Mouse (Mus musculus) megakaryocyte-erythroid progenitor cell, adult 5 weeks (primary cell): ENCODE measurements around the gene Acin1. TPM values are rescaled to one million over a fixed set of nuclear protein-coding genes. Genes with fewer than 3 reads are reported as not detected.

ENCODE experiments used
- polyA plus RNA-seq: library from polyadenylated mRNA; stranded (reverse); fragments of >175 nt; gene quantifications from 2 replicates; pipeline ENCODE4 v1.2.3, GENCODE M21; 2012

Gene Acin1
- 689 and 1,048 TPM in 2 replicates for polyA plus RNA-seq

GRCm38 (mm10) chr14:54686522-54687143, at the start of gene Acin1:
Gene Acin1, minus strand, starts transcription at chr14:54686931.

GRCm38 (mm10) chr14:54712074-54712473, 25.3 kb upstream of the Acin1 start, which contains the start of gene Cebpe:
Gene Cebpe, minus strand, starts transcription at chr14:54712174.

GRCm38 (mm10) chr14:54698733-54699132, 12.0 kb upstream of the Acin1 start, which contains the start of gene Gm29776:
Gene Gm29776, minus strand, starts transcription at chr14:54698833.

GRCm38 (mm10) chr14:54686063-54686521, 639 bp downstream of the Acin1 start, which contains the start of gene 1700123O20Rik:
Gene 1700123O20Rik, plus strand, starts transcription at chr14:54686216.

GRCm38 (mm10) chr14:54641305-54641969, 45.3 kb downstream of the Acin1 start, which contains the start of gene Cdh24:
Gene Cdh24, minus strand, starts transcription at chr14:54641364.

GRCm38 (mm10) chr14:54640946-54641304, 45.8 kb downstream of the Acin1 start, which contains the start of gene Gm17606:
Gene Gm17606, plus strand, starts transcription at chr14:54640952.

GRCm38 (mm10) chr14:54621133-54621532, 65.6 kb downstream of the Acin1 start, which contains the start of gene Psmb11:
Gene Psmb11, plus strand, starts transcription at chr14:54621433.

GRCm38 (mm10) chr14:54617897-54618365, 68.8 kb downstream of the Acin1 start, which contains the start of gene Psmb5:
Gene Psmb5, minus strand, starts transcription at chr14:54618022.

GRCm38 (mm10) chr14:54605752-54606321, 80.9 kb downstream of the Acin1 start, which contains the start of gene 4931414P19Rik:
Gene 4931414P19Rik, minus strand, starts transcription at chr14:54605993.

Other genes starting within 250 kb of the Acin1 start
- gene Lrp10, start 222.8 kb downstream of the Acin1 start, polyA plus RNA-seq = 296 and 301 TPM in 2 replicates
- gene Rem2, start 210.8 kb downstream of the Acin1 start, polyA plus RNA-seq = 3.4 and 4.2 TPM in 2 replicates
- gene Prmt5, start 169.4 kb downstream of the Acin1 start, polyA plus RNA-seq = 273 and 283 TPM in 2 replicates
- gene Haus4, start 132.3 kb downstream of the Acin1 start, polyA plus RNA-seq = 99.9 and 102 TPM in 2 replicates
- 1.2 and 1.8 TPM in 2 replicates for gene Ajuba, start 109.4 kb downstream of the Acin1 start, polyA plus RNA-seq
- 16.5 and 26.8 TPM in 2 replicates for gene 4931414P19Rik, start 80.9 kb downstream of the Acin1 start, polyA plus RNA-seq
- gene Psmb5, start 68.9 kb downstream of the Acin1 start, polyA plus RNA-seq = 171 and 175 TPM in 2 replicates
- 0.03 TPM in 1 of 2 replicates, not detected in the other for gene Psmb11, start 65.5 kb downstream of the Acin1 start, polyA plus RNA-seq
- gene Gm17606, start 46.0 kb downstream of the Acin1 start, polyA plus RNA-seq = not detected in 2 replicates
- 8.6 and 11.3 TPM in 2 replicates for gene Cdh24, start 45.6 kb downstream of the Acin1 start, polyA plus RNA-seq
- gene 1700123O20Rik, start 715 bp downstream of the Acin1 start, polyA plus RNA-seq = 97.6 and 115 TPM in 2 replicates
- gene Gm29776, start 11.9 kb upstream of the Acin1 start, polyA plus RNA-seq = 0.06 TPM in 1 of 2 replicates, not detected in the other
- gene Cebpe, start 25.2 kb upstream of the Acin1 start, polyA plus RNA-seq = 125 and 136 TPM in 2 replicates
- 4.6 and 7.5 TPM in 2 replicates for gene Slc7a8, start 95.0 kb upstream of the Acin1 start, polyA plus RNA-seq
- not detected in 2 replicates for gene Rnf212b, start 127.2 kb upstream of the Acin1 start, polyA plus RNA-seq
- 2.0 and 2.2 TPM in 2 replicates for gene Homez, start 184.0 kb upstream of the Acin1 start, polyA plus RNA-seq
- gene Ppp1r3e, start 190.6 kb upstream of the Acin1 start, polyA plus RNA-seq = 8.8 and 12.7 TPM in 2 replicates
- 25.6 and 34.5 TPM in 2 replicates for gene Bcl2l2, start 196.4 kb upstream of the Acin1 start, polyA plus RNA-seq
- 0.82 and 5.2 TPM in 2 replicates for gene Gm20521, start 196.5 kb upstream of the Acin1 start, polyA plus RNA-seq
- gene Pabpn1, start 205.6 kb upstream of the Acin1 start, polyA plus RNA-seq = 282 and 412 TPM in 2 replicates
- 6.5 and 12.9 TPM in 2 replicates for gene Slc22a17, start 226.2 kb upstream of the Acin1 start, polyA plus RNA-seq
- 0.08 TPM in 1 of 2 replicates, not detected in the other for gene Efs, start 239.2 kb upstream of the Acin1 start, polyA plus RNA-seq
- gene Il25, start 245.8 kb upstream of the Acin1 start, polyA plus RNA-seq = not detected in 2 replicates
- gene Cmtm5, start 249.3 kb upstream of the Acin1 start, polyA plus RNA-seq = not detected in 2 replicates